ENCODE assay signal across 9 mouse cellular contexts in genomic region chr17:32403417-32403816, GRCm38 (mm10). TPM values are rescaled to one million over a fixed set of nuclear protein-coding genes. Genes with fewer than 3 reads are reported as not detected.
DNase-seq lines count a peak whose midpoint lies in the region; ATAC-seq and TF ChIP-seq lines count a peak whose summit lies in the region.
"Had no signal": no experiment of that assay in that cellular context is flagged by ENCODE, and none has a peak within 500 bp of the region (broad histone marks: within the 10 kb centered on the region; RNA-seq: fewer than 3 reads in every experiment).

Rasal3 (minus strand) TSS chr17:32403583.

- H3K27ac ChIP-seq in lung, postnatal 0 days (ENCODE audit: low read length) = no peak within 1 kb of the TSS

- ATAC-seq in lung, postnatal 0 days = no peak

- no peak for TF ChIP-seq EP300 in lung, postnatal 0 days (IDR thresholded peaks at IDR 0.05)

- no peaks in the 10 kb centered on the region for H3K36me3 ChIP-seq in lung, postnatal 0 days (ENCODE audit: insufficient read depth, low read length)
- H3K36me3 ChIP-seq in erythroblast, embryonic 14.5 days (ENCODE audit: control insufficient read depth) = no peaks in the 10 kb centered on the region
- H3K36me3 ChIP-seq in megakaryocyte, embryonic 14.5 days (replicated peaks; ENCODE audit: low read length) = peaks cover 17% of the 10 kb centered on the region

- H3K9ac ChIP-seq in lung, postnatal 0 days (replicated peaks; ENCODE audit: low read depth) = no peak within 1 kb of the TSS

- 56% methylated on average over 8 of the region's 8 CpGs for WGBS in lung, postnatal 0 days

- TF ChIP-seq CTCF in lung, postnatal 0 days (IDR thresholded peaks at IDR 0.05) = no peak

- no peaks in the 10 kb centered on the region for H3K4me1 ChIP-seq in lung, postnatal 0 days (ENCODE audit: insufficient read depth, low read depth, low read length)
- peaks cover 19% of the 10 kb centered on the region for H3K4me1 ChIP-seq in erythroblast, embryonic 14.5 days (ENCODE audit: control insufficient read depth)
- peaks cover 70% of the 10 kb centered on the region for H3K4me1 ChIP-seq in megakaryocyte, embryonic 14.5 days

- H3K27me3 ChIP-seq in lung, postnatal 0 days (replicated peaks; ENCODE audit: insufficient read depth, low read length) = no peaks in the 10 kb centered on the region
- no peaks in the 10 kb centered on the region for H3K27me3 ChIP-seq in erythroblast, embryonic 14.5 days (ENCODE audit: control insufficient read depth)
- no peaks in the 10 kb centered on the region for H3K27me3 ChIP-seq in megakaryocyte, embryonic 14.5 days (replicated peaks)

- 0 out of 2 replicates have a peak within 1 kb of the TSS, but pooled peaks have one; percentile 1 for H3K4me2 ChIP-seq in lung, postnatal 0 days (replicated peaks; ENCODE audit: low read depth, low read length)

- H3K4me3 ChIP-seq in lung, postnatal 0 days (ENCODE audit: low read depth, low read length) = no peak within 1 kb of the TSS
- H3K4me3 ChIP-seq in erythroblast, embryonic 14.5 days (replicated peaks) = peak within 1 kb of the TSS; percentile 54
- H3K4me3 ChIP-seq in megakaryocyte, embryonic 14.5 days (replicated peaks) = peak within 1 kb of the TSS; percentile 91

- no peak for DNase-seq in lung, postnatal 0 days (ENCODE audit: low spot score)
- no peak for DNase-seq in lung, adult 18-20 months
- peak; percentile 79 for DNase-seq in thymus, postnatal 4 days
- no peak for DNase-seq in gastrocnemius, postnatal 10 days
- DNase-seq in cerebellum, postnatal 36 days = no peak
- DNase-seq in cerebellum, postnatal 10 days = no peak
- DNase-seq: cerebellum, postnatal 14 days had no signal

- H3K9me3 ChIP-seq in lung, postnatal 0 days (ENCODE audit: low read length) = no peaks in the 10 kb centered on the region
- no peaks in the 10 kb centered on the region for H3K9me3 ChIP-seq in erythroblast, embryonic 14.5 days (ENCODE audit: control insufficient read depth, low read length)
- no peaks in the 10 kb centered on the region for H3K9me3 ChIP-seq in megakaryocyte, embryonic 14.5 days

RNA-seq across cellular contexts. Expression of gene Rasal3, which starts in this region (rescaled TPM):
- 0.79 and 1.2 TPM in 2 replicates for polyA plus RNA-seq in lung, postnatal 0 days (2015; fragmentation: Nextera tagmentation; extraction: Ambion mirVana)
- polyA plus RNA-seq in erythroblast, embryonic 14.5 days (2012) = 0.17 and 0.24 TPM in 2 replicates
- polyA plus RNA-seq in megakaryocyte, embryonic 14.5 days (2012; ENCODE audit: insufficient read depth, low replicate concordance) = 26.2 and 250 TPM in 2 replicates
- under 1 TPM; 0.70 to 0.90 TPM for total RNA-seq in gastrocnemius, postnatal 10 days (2021)

Comparison
In these comparisons a context has a peak if more than half of its experiments do, and no peak if none do; other contexts are left out.
1. RNA of gene Rasal3 (polyA plus RNA-seq): 26.2 to 250 TPM in megakaryocyte, embryonic 14.5 days; 0.79 to 1.2 TPM in lung, postnatal 0 days and 0.17 to 0.24 TPM in erythroblast, embryonic 14.5 days; every median in the first group is over 10 times any median in the second.